Mouse (Mus musculus) G1E (cell line): ENCODE measurements around the gene Rin3.

ENCODE experiments used
- CTCF ChIP-seq: IDR thresholded peaks from 2 replicates; pipeline ENCODE4 v1.5.1; 2012; ENCODE audit warnings: low read depth, low read length, inconsistent platforms, mixed read lengths
- GATA2 ChIP-seq: IDR thresholded peaks from 2 replicates; pipeline ENCODE4 v1.6.1; 2012; ENCODE audit warnings: low read depth, low read length, inconsistent platforms, borderline replicate concordance
- POLR2AphosphoS5 ChIP-seq: IDR thresholded peaks from 2 replicates; pipeline ENCODE4 v1.6.1; 2012; ENCODE audit warnings: low read depth, low read length, inconsistent platforms; ENCODE audit not compliant: insufficient replicate concordance

DNA sequence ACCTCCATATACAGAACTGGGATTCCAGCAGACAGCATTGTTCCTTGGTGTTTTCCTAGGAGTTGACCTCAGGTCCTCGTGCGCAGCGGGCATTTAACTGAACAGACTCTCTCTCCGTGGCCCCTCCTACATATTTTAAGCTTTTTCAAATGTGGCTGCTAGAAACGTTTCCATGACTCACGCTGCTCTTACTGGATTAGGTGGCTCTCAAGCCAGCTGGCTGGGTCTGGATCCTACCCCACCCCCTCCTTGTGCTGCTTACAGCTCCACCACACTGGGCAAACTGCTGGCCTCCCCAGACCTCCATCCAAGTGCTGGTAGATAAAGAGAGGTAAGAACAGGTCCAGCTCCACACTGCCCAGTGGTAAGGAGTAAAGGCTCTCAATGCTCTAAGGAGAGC is 139.2 kb downstream of the Rin3 start:
- TF ChIP-seq CTCF, result no peak
- TF ChIP-seq POLR2AphosphoS5, result no peak
- no peak for TF ChIP-seq GATA2
